Mouse (Mus musculus) megakaryocyte, adult 5-6 weeks (primary cell): ENCODE data around the gene Gria1. TPM values are rescaled to one million over a fixed set of nuclear protein-coding genes. Genes with fewer than 3 reads are reported as not detected.

Experiments used
- ATAC-seq: 2 replicates; pipeline ENCODE4 v1.8.0; 2016; ENCODE audit warnings: mild to moderate bottlenecking, inconsistent platforms; ENCODE audit not compliant: poor library complexity, severe bottlenecking
- total RNA-seq, 2 experiments: library from RNA; stranded (forward) in 1 of 2; stranded (reverse) in 1 of 2; fragments of 153-499, 151-499 nt in 1 of 2; fragments of 221-1000, 200-1000 nt in 1 of 2; gene quantifications; 2 replicates each; pipeline versions ENCODE4 v1.2.3 to v1.2.4; 2015 to 2017

Gria1 gene
- total RNA-seq, 2 experiments from 2014 or later: not detected

DNA sequence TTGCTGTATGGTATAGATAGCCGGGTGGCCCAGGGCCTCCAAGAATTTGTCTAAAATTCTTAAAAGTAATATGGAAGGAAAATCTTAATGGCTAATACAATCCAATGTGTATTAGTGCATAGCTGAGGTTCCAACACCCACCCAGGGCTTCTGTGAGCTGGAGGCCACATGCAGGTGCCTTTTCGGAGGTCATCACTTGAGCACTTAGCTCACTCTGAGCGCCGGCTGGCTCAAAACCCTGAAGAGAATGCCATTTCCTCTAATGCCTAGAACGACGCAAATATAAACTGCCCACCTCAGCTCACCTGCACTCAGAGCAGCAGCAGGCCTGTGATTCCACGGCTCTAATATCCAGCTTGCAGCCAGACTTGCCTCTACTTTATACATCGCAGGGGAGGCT, 148.9 kb downstream of the Gria1 start:
- no peak for ATAC-seq

DNA sequence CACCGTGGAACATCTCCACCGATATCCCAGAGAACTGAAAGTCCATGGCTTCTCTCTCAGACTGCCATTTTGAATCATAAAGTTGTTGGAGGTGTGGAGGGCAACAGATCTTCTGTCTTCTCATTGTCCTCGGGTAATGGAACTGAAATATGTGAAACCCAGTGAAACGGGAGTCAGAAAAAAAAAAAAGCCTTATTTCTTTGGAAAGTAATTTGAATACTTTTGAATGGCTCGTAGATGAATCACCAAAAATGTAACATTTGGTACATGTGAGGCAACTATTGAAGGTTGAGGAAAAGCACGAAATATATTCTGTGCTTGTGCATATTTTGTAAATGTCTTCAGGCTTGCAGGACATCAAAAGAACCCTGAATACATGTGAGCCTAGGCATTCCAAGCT, 151.7 kb downstream of the Gria1 start:
- no peak for ATAC-seq

DNA sequence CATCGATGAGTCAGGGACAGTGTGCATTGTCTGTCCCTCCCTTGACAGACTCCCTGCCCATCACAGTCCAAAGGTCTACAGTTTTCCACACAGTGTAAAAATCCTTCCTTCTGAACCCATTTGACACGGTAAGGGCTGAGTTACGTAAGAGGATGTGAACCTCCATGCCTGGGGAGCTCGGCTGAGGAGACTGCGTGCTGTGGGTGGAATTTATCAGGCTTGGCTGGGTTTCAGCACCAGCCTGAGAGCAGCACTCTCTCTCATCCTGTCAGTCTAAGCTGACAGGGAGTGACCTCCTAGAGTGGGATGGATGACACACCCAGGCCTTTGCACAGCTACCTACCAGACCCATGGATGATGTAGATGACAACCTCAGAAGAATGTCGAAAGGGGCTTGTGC, 158.9 kb downstream of the Gria1 start:
- ATAC-seq: no peak

DNA sequence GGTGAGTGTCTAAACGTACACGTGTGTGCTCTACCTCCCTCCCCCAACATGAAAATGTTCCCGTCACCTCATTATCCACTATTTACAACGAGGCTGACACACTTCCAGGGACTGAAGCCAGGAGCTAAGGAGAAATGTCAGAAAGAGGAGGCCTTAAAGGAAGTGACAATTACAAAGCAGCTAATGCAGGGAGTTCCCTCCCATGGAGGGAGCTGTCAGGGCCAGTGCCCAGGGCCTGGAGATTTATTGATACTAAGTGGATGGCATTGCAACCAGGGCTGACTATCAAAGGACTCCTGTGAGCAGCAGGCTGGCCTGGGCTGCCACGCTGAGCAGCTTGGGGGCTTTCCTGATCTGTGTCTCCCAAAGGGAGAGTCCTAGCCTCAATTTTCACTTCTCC, 163.0 kb downstream of the Gria1 start:
- no peak for ATAC-seq

DNA sequence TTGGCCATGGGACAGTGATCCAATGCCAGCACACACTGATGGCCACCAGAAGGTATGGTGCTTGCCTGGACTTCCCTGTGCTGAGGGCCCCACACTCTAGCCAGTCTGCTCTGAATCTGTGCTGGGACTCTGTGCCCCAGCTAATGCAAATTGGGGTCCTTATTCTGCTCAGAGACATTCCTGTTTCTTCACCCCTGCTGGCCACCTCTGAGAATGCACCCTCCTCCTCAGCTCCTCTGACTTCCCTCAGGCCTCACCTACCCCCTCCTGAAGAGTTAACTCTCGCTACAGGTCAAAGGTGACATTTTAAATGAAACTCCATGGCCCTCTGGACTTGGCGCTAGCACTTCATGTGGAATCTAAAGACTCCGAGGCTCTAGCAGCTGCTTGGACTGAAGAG, 165.4 kb downstream of the Gria1 start:
- ATAC-seq: no peak

DNA sequence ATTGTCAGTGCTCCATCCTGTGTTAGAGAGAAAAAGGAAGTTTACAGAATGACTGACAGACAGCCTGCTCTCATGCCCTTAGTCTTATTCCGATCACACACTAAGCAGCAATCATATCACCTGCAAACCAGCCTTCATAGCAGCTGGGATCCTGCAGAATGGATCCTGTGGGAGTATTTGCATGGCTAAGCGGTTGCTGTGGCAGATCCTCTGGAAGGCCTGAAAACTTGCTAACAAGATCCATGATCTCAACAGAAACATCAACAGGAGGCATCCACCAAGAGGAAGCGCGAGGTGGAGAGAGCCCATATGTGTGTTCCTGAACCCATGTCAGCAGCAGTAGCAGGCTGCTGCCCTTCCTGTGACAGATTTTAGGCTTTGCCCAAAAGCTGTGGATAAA, 173.0 kb downstream of the Gria1 start:
- ATAC-seq: no peak

DNA sequence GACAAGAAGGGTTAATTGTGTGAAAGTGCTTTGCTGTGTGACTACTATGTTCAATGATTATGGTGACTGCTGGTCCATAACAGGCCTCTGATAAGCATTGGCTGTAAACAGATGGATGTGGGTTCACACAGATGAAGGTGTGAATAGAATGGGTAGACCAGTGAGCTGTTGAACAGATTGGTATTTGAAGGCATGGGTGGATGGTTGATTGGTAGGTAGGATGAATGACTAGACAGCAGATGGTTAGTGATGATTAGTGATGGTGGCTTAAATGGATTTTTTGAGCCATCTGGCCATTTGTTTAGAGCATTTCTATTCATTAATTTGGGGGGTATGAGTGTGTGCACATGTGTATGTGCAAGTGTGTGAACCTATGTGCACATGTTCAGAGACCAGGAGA, 173.9 kb downstream of the Gria1 start:
- no peak for ATAC-seq

DNA sequence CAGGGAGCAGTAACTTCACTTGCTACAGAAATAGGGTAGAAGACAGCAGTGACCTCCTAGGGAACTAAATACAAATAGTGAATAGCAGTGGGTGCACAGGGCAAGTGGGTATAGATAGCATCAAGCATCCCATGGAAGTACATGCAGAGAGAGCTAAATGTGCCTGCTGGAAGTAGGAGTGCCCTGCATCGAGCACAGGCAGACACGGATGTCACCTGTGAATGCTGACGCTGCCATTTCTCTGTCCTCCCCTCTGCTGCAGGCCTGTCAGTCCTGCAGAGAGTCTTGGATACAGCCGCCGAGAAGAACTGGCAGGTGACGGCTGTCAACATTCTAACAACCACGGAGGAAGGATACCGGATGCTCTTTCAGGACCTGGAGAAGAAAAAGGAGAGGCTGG, 178.2 kb downstream of the Gria1 start:
- no peak for ATAC-seq

DNA sequence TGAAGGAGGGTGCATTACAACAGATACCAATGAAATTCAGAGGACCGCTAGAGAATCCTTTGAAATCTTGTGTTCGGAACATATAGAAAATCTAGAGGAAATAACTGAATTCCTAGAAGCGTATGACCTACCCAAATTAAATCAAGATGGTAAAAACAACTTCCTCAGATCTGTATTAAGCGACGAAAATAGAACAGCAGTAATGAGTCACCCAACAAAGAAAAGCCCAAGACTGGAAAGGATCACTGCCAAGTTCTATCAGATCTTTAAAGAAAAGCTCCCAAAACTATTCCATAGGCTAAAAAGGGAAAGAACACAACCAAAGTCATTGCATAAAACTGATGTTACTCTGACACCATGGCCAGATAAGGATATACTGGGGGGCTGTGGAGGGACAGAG, 183.6 kb downstream of the Gria1 start:
- ATAC-seq: no peak

DNA sequence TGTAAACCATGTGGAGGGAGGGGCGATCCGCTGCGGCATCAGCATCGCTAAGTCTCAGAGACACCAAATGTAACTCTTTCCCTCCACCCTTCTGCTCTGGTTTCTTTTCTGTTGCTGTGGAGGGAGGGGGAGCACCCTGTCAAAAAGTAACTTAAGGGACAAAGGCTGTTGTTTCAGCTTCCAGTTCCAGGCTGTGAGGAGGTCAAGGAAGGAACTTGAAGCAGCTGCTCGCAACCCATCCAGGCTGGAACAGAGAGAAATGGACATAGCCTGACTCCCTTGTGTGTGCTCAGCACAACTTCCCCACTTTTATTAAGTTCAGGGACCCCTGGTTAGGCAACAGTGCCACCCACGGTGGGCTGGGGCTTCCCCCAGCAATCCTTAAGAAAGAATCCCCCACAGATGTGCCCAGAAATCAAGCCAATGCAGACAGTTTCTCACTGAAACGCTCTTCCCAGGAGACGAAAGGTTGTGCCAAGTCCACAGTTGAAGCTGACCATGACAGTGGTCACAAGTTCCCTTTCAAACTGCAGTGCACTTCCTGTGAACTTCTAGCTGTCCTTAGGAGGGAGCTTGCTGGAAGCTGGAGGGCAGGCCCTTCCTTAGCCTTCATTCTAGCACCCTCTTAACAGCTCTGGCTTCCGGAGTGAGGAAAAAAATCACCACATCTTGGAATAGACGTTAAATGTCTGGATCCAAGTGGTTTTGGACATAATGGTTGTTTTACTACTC, 190.2 kb downstream of the Gria1 start:
- no peak for ATAC-seq

DNA sequence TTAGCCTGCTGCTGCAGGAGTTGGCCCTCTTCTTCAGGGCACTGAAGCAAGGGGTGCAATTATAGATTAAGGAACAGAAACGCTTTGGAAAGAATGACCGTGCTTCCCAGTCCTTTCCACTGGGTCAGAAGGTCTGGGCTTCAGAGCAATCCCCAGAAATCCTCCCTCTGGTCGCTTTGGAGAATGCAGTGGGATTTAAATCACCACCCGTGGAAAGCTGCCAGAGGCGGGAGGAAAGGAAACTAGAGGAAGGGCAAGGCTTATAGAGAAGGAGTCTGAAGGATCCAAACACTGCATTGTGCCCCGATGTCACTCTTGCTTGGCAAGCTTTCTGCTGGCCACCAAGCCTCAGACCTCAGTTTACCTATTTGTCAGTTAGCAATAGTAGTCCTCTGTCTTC, 193.2 kb downstream of the Gria1 start:
- ATAC-seq: no peak

DNA sequence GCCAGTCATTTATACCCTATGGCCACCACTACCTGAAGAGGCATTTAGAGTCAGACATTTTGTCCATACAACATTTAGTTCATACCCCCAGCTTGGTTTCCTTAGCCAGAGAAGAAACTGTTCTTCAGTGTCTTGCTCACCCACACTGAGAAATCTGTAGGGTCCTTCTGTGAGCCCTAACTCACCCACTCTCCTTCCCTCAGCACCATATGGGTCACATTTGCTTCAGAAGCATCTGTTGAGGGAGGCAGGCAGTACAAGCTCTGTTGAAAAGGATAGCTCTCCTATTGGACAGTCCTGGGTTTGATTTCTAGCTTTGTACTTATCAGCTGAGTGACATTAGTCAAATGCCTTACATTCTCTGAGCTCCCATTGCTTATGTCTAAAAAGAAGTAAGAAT, 196.1 kb downstream of the Gria1 start:
- ATAC-seq: no peak

DNA sequence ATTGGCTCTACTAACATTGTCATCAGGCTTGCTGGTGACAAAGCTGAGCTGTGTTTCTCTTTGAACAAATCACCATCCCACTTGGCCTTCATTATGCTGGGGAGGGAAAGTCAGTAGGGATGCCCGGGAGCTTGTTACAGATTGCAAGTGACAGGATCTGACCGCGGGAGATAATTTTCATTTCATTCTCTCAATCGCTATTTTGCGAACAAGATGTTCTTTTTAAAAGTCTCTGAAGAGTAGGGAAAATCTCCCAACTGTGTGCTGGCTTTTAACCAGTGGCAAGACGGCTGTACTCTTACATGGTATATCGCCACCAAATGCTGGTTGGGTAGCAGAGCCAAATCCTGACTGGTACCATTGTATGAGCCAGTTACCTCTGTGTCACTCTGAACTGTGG, 202.9 kb downstream of the Gria1 start:
- no peak for ATAC-seq

DNA sequence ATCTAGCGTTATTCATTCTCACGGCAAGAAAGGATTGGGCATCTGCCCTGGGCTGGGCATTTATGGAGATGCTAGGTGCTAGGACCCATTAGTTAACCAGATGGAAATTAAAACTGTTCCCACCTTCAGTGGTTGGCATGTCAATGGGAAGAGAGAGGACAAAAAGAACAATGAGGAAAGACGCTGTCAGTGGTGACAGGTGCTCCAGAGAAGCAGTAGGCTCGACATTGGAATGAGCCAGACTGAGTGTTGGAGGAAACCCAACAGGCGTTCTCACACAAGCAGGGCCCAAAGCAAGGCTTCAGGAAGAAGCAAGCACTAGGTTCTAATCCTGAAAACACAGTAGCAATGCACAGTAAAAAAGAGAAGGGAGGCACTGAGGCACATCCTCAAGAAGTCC, 203.4 kb downstream of the Gria1 start:
- no peak for ATAC-seq

DNA sequence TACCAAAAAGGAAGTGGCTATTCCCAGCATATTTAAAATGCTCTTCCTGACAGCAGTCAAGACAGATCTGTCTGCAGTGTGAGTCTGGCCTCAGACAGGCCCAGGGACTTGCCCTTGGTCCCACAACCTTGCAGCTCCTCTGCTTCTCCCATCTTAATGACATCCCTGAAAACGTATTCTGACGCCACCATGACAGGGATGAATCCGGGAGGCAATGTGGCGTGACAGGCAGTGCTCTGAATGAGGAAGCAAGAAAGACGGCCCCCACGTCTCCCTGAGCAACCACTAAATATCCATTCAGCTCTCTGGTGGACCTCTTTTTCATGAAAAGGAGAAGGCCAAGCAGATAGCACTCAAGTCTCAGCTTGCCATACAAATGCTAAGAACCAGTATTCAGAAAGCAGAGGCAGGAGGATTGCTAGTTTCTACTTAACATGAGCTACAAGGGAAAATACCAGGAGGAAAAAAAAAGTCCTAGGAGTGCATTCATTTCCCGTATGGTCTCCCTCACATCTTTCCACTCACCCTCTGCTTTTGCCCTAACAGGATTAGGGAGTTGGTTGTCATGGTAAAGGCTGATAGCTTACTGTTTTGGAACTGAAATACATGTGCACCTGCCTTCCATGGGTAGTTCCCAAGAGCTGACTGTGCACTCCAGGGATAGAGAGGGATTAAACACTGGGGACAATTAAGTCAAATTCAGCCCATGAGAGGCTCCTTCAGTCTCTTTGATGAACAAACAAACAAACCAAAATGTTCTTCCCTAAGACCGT, 211.8 kb downstream of the Gria1 start:
- no peak for ATAC-seq

DNA sequence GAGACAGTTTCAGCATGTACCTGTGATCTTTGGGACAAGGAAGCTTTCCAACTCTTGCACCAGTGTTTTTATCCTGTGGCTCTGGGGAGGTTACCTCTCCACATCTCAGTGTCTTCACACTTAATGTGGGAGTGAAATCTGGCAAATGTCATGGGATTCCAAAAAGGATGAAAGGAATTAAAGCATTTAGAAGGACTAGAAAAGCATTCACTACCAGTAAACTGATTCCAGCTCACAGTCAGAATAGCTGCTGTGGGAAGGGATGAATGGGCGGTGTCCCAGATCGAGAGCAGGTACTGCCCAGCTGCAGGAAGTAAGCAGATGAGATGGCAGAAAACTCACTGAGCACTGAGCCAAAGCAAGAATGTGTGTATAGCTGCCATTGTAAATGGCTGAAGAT, 224.3 kb downstream of the Gria1 start:
- ATAC-seq: no peak

DNA sequence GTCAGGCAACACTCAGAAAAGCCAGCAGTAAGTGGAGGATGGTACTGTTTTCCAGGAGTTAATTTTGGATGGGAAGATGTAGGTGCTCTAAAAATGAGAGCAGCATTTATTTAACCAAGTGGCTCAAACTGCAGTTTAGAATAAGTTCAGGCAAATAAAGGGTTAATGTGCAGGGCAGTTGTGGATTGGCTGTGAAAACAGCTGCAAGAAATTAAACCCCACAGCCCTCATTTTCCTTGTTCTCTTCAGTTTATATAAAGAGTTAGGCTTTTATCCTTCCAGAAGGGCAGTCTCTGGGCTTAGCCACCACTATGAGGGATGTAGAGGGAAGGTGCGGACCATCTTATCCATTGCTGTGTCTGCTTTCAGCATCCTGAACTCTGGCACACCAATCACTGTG, 225.2 kb downstream of the Gria1 start:
- no peak for ATAC-seq

DNA sequence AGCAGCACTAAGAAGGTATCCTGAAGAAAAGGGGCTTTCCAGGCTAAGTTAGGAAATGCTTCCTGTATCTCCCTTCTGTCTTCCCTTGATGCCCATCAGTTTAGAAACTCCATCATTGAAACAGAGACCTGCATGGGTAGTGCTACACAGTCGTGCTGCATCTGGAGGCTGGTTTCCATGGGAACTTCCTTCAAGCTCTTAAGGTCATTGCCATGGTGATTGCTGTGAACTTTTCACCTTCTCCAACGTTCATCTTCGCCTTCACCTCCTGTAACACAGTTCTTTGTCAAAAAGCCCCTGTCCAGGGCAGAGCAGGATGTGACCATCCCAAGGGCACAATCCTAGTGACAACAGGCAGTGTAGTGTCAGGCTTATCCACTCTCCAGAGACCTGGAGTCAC, 228.6 kb downstream of the Gria1 start:
- no peak for ATAC-seq

DNA sequence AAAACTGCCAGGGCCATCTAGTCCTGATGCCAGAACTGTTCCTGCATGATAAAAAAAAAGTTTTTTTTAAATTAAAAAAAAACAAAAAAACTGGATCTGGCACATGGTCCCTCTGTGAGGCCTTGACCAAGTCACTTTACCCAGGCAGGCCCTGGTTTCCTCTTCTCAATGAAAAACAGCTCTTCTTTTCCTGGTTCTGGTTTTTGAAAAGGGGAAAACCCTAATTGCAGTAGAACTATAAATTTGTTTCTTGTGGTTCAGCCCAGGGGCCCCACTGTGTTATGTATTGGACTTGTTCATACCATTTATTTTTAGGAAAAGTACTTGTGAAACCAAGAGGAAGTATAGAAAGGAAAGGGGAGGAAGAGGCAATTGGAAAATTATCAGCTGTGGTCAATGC, 232.6 kb downstream of the Gria1 start:
- ATAC-seq: no peak

DNA sequence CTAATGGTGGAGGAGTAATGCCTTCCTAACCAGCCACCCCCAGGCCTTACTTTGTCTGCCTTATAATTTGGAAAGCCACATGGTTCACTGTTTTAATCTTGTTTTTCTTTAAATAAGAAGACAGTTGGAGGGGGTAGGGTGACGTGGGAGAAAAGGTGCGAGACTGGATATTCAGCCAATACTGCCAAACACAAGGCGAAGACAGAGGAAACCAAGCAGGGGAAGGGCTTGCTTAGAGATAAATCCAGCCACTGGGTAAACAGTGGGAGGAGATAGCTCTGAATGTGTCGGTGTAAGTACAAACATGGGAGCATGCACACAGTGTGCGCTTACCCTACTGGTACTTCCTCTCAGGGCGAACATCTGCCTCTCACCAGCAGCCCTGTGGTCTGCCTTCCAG, 233.4 kb downstream of the Gria1 start:
- no peak for ATAC-seq

DNA sequence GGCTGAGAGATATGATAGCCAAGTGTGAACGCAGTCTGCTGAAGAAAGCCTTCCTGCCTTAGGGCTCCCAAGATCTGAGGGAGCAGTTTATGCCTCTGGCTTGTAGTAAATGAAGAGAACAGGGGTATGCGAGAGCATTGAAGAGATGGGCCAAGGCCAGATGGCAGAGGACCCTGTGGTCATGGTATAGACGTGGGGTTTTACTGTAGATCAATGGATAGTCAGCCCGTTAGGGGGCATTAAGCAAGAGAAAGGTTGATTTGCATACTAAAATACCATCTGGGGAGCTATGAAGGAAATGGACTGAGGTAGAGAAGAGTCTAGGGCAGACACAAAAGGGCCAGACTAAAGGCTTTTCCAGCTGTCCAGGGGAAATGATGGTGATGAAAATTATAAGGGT, 237.7 kb downstream of the Gria1 start:
- no peak for ATAC-seq

DNA sequence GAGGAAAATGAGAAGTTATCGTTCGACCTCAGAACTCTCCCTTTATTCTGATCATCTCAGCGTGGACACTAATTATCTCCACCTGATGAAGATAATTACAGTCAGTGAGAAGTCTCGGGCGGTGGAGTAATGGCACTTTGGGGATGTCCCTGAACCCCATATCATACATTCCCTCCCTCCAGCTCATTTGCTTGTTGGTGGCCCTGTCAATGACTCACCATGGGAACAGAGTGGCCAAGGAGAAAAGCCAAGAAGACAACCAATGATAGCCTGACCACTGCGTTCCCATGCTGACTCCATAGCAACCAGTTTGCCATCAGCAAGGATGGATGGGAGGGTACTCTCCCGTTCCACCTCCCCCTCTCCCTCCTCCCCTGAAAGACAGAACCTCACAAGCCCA, 238.9 kb downstream of the Gria1 start:
- no peak for ATAC-seq

DNA sequence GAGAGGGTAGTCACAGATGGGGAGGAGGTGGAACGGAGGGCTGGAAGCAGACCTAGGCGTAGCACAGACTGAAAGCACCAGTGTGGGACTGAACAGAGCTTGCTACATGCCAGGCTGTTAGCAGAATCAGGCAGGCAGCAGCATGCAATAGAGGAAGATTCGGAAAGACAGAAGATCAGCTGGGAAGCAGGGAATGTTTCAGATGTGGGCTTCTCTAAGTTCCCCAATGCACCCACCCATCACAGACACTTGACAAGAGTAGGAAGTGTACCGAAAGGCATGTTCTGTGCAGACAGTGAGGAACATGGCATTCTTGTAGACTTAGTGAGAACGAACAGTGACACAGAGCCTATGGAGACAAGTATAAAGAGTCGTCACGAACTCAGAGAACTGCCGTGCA, 260.5 kb downstream of the Gria1 start:
- ATAC-seq: no peak
